Mouse (Mus musculus) subcutaneous adipose tissue, adult 2 months (tissue): ENCODE results near the gene Olfr735. TPM values are rescaled to one million over a fixed set of nuclear protein-coding genes. Genes with fewer than 3 reads are reported as not detected.

Experiments
- polyA plus RNA-seq: library from polyadenylated mRNA; depleted of rRNA; stranded (reverse); fragments of >200 nt; gene quantifications from 2 replicates; pipeline ENCODE4 v1.2.3, GENCODE M21; 2012; ENCODE audit warnings: low replicate concordance; rRNA removed

Olfr735 gene
- polyA plus RNA-seq, result 0.21 and 0.23 TPM in 2 replicates

DNA sequence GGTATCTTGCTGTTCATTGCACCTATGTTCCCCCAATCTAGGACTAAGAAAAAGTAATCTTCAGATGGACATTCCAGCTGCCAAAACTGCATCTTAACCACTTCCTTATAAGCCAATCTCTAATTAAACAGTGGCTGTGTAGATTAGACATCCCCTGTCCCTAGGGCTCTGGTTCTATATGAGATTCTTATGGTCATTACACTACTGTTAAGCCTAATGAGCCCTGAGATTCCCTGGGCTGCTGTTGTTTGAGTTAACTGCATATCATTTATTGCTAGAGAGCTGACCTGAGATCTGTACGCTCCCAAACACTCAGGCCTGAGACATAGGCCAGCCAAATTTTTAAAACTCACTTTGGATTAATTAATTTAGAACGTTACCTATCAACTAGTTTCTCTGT is at the start of gene Olfr735:
Olfr735 (minus strand) TSS at position 77 of the 400 bp plus-strand sequence.

DNA sequence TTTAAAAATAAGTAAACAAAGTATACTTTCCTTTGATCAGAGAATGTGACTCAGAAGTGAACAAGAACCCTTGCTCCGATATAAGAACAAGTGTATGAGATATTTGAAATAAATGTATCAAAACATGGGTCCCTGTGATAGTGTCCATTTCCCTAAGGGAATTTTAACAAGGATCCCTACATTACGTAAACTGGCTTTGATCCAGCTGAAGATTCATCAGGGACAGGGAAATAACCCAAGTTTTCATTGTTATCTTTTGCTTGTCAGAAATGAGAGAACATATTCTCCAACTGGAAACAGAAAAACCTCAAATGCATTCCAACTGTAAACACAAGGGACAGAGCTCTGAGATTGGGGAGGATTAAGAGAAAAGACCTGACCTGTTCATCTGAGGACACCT is 32.2 kb upstream of the Olfr735 start, which contains the start of gene Olfr736:
Olfr736 (plus strand) TSS at position 301 of the 400 bp plus-strand sequence.

DNA sequence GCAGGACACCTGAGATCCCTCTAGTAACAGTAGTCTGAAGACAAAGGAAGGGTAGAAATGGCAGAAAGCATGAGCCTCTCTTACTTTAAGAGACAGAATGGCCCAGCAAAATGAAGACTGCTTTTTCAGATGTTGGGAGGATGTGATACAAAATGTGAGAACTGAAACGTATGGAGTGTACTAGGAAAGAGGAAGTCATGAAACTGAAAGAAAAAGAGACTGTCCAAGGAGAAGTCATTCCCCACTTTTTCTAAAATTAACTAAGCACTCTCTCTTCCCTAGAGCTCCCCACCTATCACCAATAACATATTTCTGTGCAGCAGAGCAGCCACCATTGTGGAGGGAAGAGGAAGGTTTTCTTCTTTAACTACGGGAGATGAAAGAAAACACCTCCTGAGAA is 8.9 kb upstream of the Olfr735 start, which contains the start of gene Tlr11:
Tlr11 (plus strand) TSS at position 322 of the 400 bp plus-strand sequence.

DNA sequence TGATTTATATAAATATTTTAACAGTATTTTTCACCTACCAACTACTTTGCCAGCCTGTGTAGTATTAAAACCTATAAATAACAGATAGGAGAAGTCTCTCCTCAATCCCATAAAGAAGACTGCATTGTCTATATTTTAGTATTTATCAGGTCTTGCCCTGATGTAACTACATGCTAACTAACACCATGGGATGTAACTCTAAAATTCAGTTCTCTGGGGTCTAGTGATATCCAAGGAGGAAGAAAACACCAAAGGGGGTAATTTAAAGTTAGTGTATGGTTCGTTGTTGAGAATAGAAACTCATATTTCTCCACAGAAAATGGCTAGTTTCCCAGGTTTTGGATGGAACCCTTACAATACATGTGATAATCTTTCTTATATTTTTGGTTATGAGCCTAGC is 22.0 kb downstream of the Olfr735 start, which contains the start of gene Olfr734:
Olfr734 (minus strand) TSS at position 101 of the 400 bp plus-strand sequence.

DNA sequence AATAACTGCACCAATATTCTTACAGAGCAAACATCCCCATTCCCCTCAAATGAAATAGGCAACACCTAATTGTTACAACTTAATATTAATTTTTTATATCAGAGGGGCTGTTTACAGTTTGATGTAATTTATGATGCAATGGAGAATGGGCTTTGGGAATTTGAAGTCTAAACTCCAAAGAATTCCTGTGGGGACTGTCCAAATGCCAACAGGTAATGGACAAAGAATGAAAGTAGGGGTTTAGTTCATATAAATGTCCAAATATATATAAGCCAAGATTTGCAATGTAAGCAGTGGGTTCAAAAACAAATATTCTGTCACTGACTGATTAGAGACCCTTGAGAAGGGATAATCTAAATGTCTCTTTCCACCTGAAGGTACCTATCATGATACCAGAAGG is 47.2 kb downstream of the Olfr735 start, which contains the start of gene Olfr733:
Olfr733 (minus strand) TSS at position 101 of the 400 bp plus-strand sequence.

Other genes starting within 250 kb of the Olfr735 start
- gene Olfr727, start 225.7 kb downstream of the Olfr735 start, polyA plus RNA-seq, result not detected in 2 replicates
- not detected in 2 replicates for gene Olfr728, start 206.2 kb downstream of the Olfr735 start, polyA plus RNA-seq
- gene Olfr729, start 196.0 kb downstream of the Olfr735 start, polyA plus RNA-seq, result not detected in 2 replicates
- 0.04 TPM in 1 of 2 replicates, not detected in the other for gene Olfr730, start 160.7 kb downstream of the Olfr735 start, polyA plus RNA-seq
- not detected in 2 replicates for gene Olfr731, start 107.0 kb downstream of the Olfr735 start, polyA plus RNA-seq
- gene Olfr732, start 64.7 kb downstream of the Olfr735 start, polyA plus RNA-seq, result 0.03 TPM in 1 of 2 replicates, not detected in the other
- gene Olfr733, start 47.4 kb downstream of the Olfr735 start, polyA plus RNA-seq, result 0.20 and 0.50 TPM in 2 replicates
- gene Olfr734, start 22.1 kb downstream of the Olfr735 start, polyA plus RNA-seq, result 0.11 TPM in 1 of 2 replicates, not detected in the other
- gene Tlr11, start 9.0 kb upstream of the Olfr735 start, polyA plus RNA-seq, result 0.76 and 0.91 TPM in 2 replicates
- not detected in 2 replicates for gene Olfr736, start 32.3 kb upstream of the Olfr735 start, polyA plus RNA-seq
- gene Olfr738, start 58.7 kb upstream of the Olfr735 start, polyA plus RNA-seq, result not detected in 2 replicates
- gene Olfr739, start 69.8 kb upstream of the Olfr735 start, polyA plus RNA-seq, result not detected in 2 replicates
- gene Olfr740, start 96.7 kb upstream of the Olfr735 start, polyA plus RNA-seq, result not detected in 2 replicates
- not detected in 2 replicates for gene Olfr741, start 123.9 kb upstream of the Olfr735 start, polyA plus RNA-seq
- gene Olfr742, start 154.7 kb upstream of the Olfr735 start, polyA plus RNA-seq, result not detected in 2 replicates
- not detected in 2 replicates for gene Olfr743, start 173.0 kb upstream of the Olfr735 start, polyA plus RNA-seq